Mouse (Mus musculus) MEL (cell line): ENCODE measurements around the gene Gpd1l.

ENCODE experiments used
- CTCF ChIP-seq, 3 experiments: IDR thresholded peaks in 2 of 3; conservative IDR thresholded peaks in 1 of 3; 2 replicates each; pipeline ENCODE4 v1.5.1; 2011 to 2012; ENCODE audit warnings: low read length in 3 of 3, low read depth in 2 of 3, mild to moderate bottlenecking in 2 of 3, improper control_type of control experiment in 1 of 3, inconsistent platforms in 1 of 3, mixed read lengths in 1 of 3, moderate library complexity in 1 of 3; ENCODE audit not compliant: control insufficient read depth in 1 of 3, insufficient read depth in 1 of 3, poor library complexity in 1 of 3, severe bottlenecking in 1 of 3
- NRF1 ChIP-seq: IDR thresholded peaks from 2 replicates; pipeline ENCODE4 v1.6.1; 2014; ENCODE audit warnings: low read depth, mild to moderate bottlenecking, inconsistent platforms, low read length, improper control_type of control experiment, moderate library complexity; ENCODE audit not compliant: poor library complexity, insufficient read depth, severe bottlenecking
- ZMIZ1 ChIP-seq: IDR thresholded peaks from 2 replicates; pipeline ENCODE4 v1.6.1; 2012; ENCODE audit warnings: low read depth, mild to moderate bottlenecking, inconsistent platforms, low read length, improper control_type of control experiment, moderate library complexity

- TF ChIP-seq NRF1 (no peak), CTCF (IDR thresholded peaks at IDR 0.05 in 2 of 3, conservative IDR thresholded peaks at IDR 0.05 in 1 of 3; ENCODE audit: control insufficient read depth in 1 of 3, insufficient read depth in 1 of 3, low read depth in 2 of 3, low read length in 3 of 3, poor library complexity in 1 of 3, severe bottlenecking in 1 of 3) (no peak), ZMIZ1 (no peak)
Observed at GRCm38 (mm10) chr9:114977461-114978280, 43.9 kb upstream of the Gpd1l start.
